Mouse (Mus musculus) megakaryocyte, embryonic 14.5 days (primary cell): ENCODE data around the gene Rassf5. TPM values are rescaled to one million over a fixed set of nuclear protein-coding genes. Genes with fewer than 3 reads are reported as not detected.

ENCODE experiments used
- H3K27me3 ChIP-seq: replicated peaks from 2 replicates; pipeline ENCODE3; 2012; ENCODE audit warnings: inconsistent platforms
- H3K36me3 ChIP-seq: replicated peaks from 2 replicates; pipeline ENCODE3; 2012; ENCODE audit warnings: low read length, inconsistent platforms, mixed read lengths
- H3K4me1 ChIP-seq: 2 replicates; pipeline ENCODE4 v1.6.1; 2012; ENCODE audit warnings: inconsistent platforms
- H3K4me3 ChIP-seq: replicated peaks from 2 replicates; pipeline ENCODE3; 2012; ENCODE audit warnings: moderate library complexity, mild to moderate bottlenecking, inconsistent platforms
- H3K9me3 ChIP-seq: 2 replicates; pipeline ENCODE4 v1.6.1; 2012; ENCODE audit warnings: inconsistent platforms
- FLI1 ChIP-seq: IDR thresholded peaks from 2 replicates; pipeline ENCODE4 v1.6.1; 2012; ENCODE audit warnings: low read length, inconsistent platforms, mixed read lengths
- GATA1 ChIP-seq: IDR thresholded peaks from 3 replicates; pipeline ENCODE4 v1.6.1; 2012; ENCODE audit warnings: mixed read lengths, low read length, inconsistent platforms, borderline replicate concordance
- polyA plus RNA-seq: library from polyadenylated mRNA; stranded (reverse); fragments of >175 nt; gene quantifications from 2 replicates; pipeline ENCODE4 v1.2.3, GENCODE M21; 2012; ENCODE audit warnings: low replicate concordance; ENCODE audit not compliant: insufficient read depth

Gene Rassf5
- polyA plus RNA-seq, 1 experiment: 3.0 TPM

- Histone ChIP-seq H3K36me3 (peaks cover 67% of the 10 kb centered on the region), H3K4me3 (no peak overlapping the region), H3K4me1 (peaks cover 99% of the 10 kb centered on the region), H3K27me3 (no peaks in the 10 kb centered on the region), H3K9me3 (no peaks in the 10 kb centered on the region)
- TF ChIP-seq FLI1 (no peak), GATA1 (no peak)
Observed at GRCm38 (mm10) chr1:131195653-131196052, 49.4 kb downstream of the Rassf5 start.

DNA sequence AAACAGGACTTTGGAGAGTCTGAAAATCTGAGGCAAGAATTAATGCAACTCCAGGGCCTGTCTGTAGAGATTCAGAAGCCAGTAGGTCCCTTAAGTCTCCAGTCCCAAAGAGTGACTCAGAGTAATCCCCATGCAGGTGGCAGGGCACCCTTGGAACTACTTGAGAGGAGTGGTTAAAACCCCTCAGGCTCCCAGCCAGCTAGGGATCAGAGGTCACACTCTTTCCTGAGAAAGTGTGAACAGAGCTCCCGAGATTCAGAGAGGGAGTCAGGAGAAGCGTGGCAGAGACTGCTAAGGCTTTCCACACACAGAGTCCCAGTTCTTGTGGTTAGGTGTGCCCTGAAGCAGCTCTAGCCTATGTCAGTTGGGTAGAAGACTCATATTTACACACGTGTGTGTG is 51.3 kb downstream of the Rassf5 start:
- Histone ChIP-seq H3K36me3 (peaks cover 73% of the 10 kb centered on the region), H3K4me3 (no peak overlapping the region), H3K4me1 (peaks cover 97% of the 10 kb centered on the region), H3K27me3 (no peaks in the 10 kb centered on the region), H3K9me3 (no peaks in the 10 kb centered on the region)
- TF ChIP-seq GATA1 (no peak), FLI1 (no peak)

DNA sequence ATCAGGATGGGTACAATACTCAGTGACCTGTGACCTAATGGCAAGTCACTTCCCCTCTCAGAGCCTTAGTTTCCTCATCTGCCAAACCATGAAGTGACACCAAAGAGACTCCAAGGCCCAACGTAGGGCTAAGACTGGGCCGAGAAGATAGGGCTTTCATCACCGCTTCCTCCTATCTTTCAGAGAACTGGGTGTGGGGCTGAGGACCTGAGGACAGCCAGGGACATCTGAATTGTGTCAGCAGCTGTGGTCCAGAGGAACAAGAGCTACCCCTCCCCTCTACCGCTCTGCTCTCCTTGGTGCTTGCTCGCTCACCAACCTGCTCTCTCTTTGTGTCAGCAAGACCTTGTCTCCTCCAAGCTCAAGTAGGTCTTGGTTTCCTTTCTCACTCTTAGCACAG is 56.4 kb downstream of the Rassf5 start:
- Histone ChIP-seq H3K4me1 (peaks cover 97% of the 10 kb centered on the region), H3K27me3 (no peaks in the 10 kb centered on the region), H3K9me3 (no peaks in the 10 kb centered on the region), H3K36me3 (peaks cover 62% of the 10 kb centered on the region), H3K4me3 (peak overlapping the region; percentile 86)
- TF ChIP-seq FLI1 (no peak), GATA1 (no peak)

- TF ChIP-seq FLI1 (no peak), GATA1 (no peak)
- peak overlapping the region; percentile 12 for H3K4me3 ChIP-seq
- no peaks in the 10 kb centered on the region for H3K27me3 ChIP-seq
- no peaks in the 10 kb centered on the region for H3K9me3 ChIP-seq
- H3K4me1 ChIP-seq: peaks cover 98% of the 10 kb centered on the region
- H3K36me3 ChIP-seq: peaks cover 62% of the 10 kb centered on the region
Observed at GRCm38 (mm10) chr1:131187856-131188255, 57.2 kb downstream of the Rassf5 start.

GRCm38 (mm10) chr1:131186995-131187394 is 58.1 kb downstream of the Rassf5 start:
- Histone ChIP-seq H3K4me1 (peaks cover 98% of the 10 kb centered on the region), H3K36me3 (peaks cover 63% of the 10 kb centered on the region), H3K27me3 (no peaks in the 10 kb centered on the region), H3K9me3 (no peaks in the 10 kb centered on the region), H3K4me3 (peak overlapping the region; percentile 25)
- TF ChIP-seq GATA1 (no peak), FLI1 (no peak)

DNA sequence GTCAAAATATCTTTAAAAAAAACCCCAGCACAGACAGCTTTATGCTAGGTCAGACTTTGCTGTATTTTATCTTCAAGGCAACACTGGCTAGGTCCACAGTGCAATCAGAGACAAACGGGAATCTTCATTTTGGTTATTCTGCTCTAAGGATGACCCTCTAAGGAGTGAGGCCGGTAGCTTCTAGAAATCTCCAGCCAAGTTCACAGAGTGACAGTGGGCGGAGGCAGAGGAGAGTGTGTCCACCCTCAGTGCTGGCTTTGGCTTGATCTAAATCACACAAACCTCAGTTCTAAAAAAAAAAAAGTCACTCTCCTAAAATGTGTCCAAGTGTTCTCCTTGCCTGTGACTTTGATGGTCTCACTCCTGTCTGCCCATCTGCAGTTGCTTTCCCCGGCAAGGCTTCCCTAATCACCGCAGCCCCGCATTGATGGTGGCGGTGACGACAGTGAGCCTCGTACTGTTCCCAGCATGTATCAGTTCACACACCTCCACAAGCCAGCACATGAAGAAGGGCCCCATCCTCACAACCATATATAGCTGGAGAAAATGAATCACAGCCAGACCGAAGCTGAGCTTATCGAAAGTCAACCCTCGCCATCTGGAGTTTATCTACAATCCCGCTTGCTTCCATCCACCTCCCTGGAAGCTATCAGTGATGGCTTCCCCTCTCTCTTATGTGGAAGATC is 59.1 kb downstream of the Rassf5 start:
- peaks cover 63% of the 10 kb centered on the region for H3K36me3 ChIP-seq
- H3K4me3 ChIP-seq: no peak overlapping the region
- H3K27me3 ChIP-seq: no peaks in the 10 kb centered on the region
- peaks cover 98% of the 10 kb centered on the region for H3K4me1 ChIP-seq
- no peaks in the 10 kb centered on the region for H3K9me3 ChIP-seq
- no peak for TF ChIP-seq GATA1
- TF ChIP-seq FLI1: no peak

- TF ChIP-seq FLI1 (no peak), GATA1 (no peak)
- Histone ChIP-seq H3K36me3 (peaks cover 67% of the 10 kb centered on the region), H3K9me3 (no peaks in the 10 kb centered on the region), H3K4me3 (no peak overlapping the region), H3K4me1 (peaks cover 100% of the 10 kb centered on the region), H3K27me3 (no peaks in the 10 kb centered on the region)
Observed at GRCm38 (mm10) chr1:131184956-131185660, 60.0 kb downstream of the Rassf5 start.

GRCm38 (mm10) chr1:131184253-131184955 is 60.7 kb downstream of the Rassf5 start:
- Histone ChIP-seq H3K4me1 (peaks cover 93% of the 10 kb centered on the region), H3K4me3 (peak overlapping the region; percentile 57), H3K9me3 (no peaks in the 10 kb centered on the region), H3K27me3 (no peaks in the 10 kb centered on the region), H3K36me3 (peaks cover 69% of the 10 kb centered on the region)
- no peak for TF ChIP-seq FLI1
- TF ChIP-seq GATA1: no peak

DNA sequence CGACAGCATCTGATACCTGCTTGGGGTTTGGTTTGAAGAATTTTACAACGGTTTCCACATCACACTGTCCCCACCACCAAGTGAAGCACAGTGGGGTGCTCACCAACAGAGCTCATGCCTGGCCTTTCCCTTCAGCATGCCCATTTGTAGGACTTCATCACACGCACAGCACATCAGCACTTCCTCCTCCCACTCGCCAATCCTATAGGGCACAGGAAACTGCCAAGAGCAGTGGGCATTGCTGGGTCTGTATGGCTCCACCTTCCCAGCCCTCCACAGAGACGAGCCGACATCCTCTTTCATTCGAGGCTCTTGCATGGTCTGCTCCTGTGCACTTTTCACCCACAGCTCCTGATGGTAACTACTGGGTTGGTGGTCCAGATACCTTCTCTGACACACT is 61.9 kb downstream of the Rassf5 start:
- peaks cover 73% of the 10 kb centered on the region for H3K36me3 ChIP-seq
- no peak for TF ChIP-seq GATA1
- TF ChIP-seq FLI1: no peak
- H3K4me1 ChIP-seq: peaks cover 81% of the 10 kb centered on the region
- H3K27me3 ChIP-seq: no peaks in the 10 kb centered on the region
- H3K9me3 ChIP-seq: no peaks in the 10 kb centered on the region
- H3K4me3 ChIP-seq: no peak overlapping the region
